ENCODE assay signal across 29 mouse cellular contexts in genomic region chr1:66280152-66280551, GRCm38 (mm10).
A peak's percentile ranks its signal among the peaks of the same experiment; 100 is the strongest.
DNase-seq lines count a peak whose midpoint lies in the region; ATAC-seq and TF ChIP-seq lines count a peak whose summit lies in the region.
"Had no signal": no experiment of that assay in that cellular context is flagged by ENCODE, and none has a peak within 500 bp of the region (broad histone marks: within the 10 kb centered on the region; RNA-seq: fewer than 3 reads in every experiment).

No protein-coding gene starts in this region.

- H3K36me3 ChIP-seq in embryonic facial prominence, embryonic 13.5 days, result no peaks in the 10 kb centered on the region
- no peaks in the 10 kb centered on the region for H3K36me3 ChIP-seq in embryonic facial prominence, embryonic 10.5 days (replicated peaks)
- H3K36me3 ChIP-seq in midbrain, postnatal 0 days (ENCODE audit: insufficient read depth, low read length), result no peaks in the 10 kb centered on the region
- H3K36me3 ChIP-seq in midbrain, embryonic 10.5 days, result peaks cover 3% of the 10 kb centered on the region
- H3K36me3 ChIP-seq: G1E; liver, embryonic 13.5 days; midbrain, embryonic 13.5 days; neural tube, embryonic 15.5 days; stomach, embryonic 15.5 days had no signal

- no peak overlapping the region for H3K9ac ChIP-seq in embryonic facial prominence, embryonic 13.5 days
- no peak overlapping the region for H3K9ac ChIP-seq in midbrain, postnatal 0 days (replicated peaks; ENCODE audit: low read length, poor library complexity, severe bottlenecking)
- H3K9ac ChIP-seq: forebrain, embryonic 13.5 days; hindbrain, embryonic 15.5 days; liver, embryonic 13.5 days; midbrain, embryonic 13.5 days; neural tube, embryonic 15.5 days; stomach, embryonic 15.5 days had no signal

- peak; percentile 20 for TF ChIP-seq CTCF in midbrain, postnatal 0 days (IDR thresholded peaks at IDR 0.05)

- no peaks in the 10 kb centered on the region for H3K27me3 ChIP-seq in embryonic facial prominence, embryonic 13.5 days
- H3K27me3 ChIP-seq in embryonic facial prominence, embryonic 10.5 days (replicated peaks; ENCODE audit: low read depth, poor library complexity, severe bottlenecking), result no peaks in the 10 kb centered on the region
- no peaks in the 10 kb centered on the region for H3K27me3 ChIP-seq in midbrain, postnatal 0 days (ENCODE audit: insufficient read depth, low read length)
- no peaks in the 10 kb centered on the region for H3K27me3 ChIP-seq in midbrain, embryonic 10.5 days (ENCODE audit: low read depth, poor library complexity, severe bottlenecking)
- H3K27me3 ChIP-seq: forebrain, embryonic 13.5 days; hindbrain, embryonic 15.5 days; liver, embryonic 13.5 days; megakaryocyte, embryonic 14.5 days; midbrain, embryonic 13.5 days; neural tube, embryonic 15.5 days; Patski; stomach, embryonic 15.5 days had no signal

- no peak for DNase-seq in embryonic facial prominence, embryonic 10.5 days (ENCODE audit: low spot score)
- peak; percentile 20 for DNase-seq in layer of hippocampus, adult 11-12 months (ENCODE audit: low spot score)
- DNase-seq in layer of hippocampus, adult 9-10 months (ENCODE audit: low spot score), result no peak
- DNase-seq in midbrain, postnatal 0 days (ENCODE audit: low spot score), result no peak
- no peak for DNase-seq in midbrain, embryonic 10.5 days (ENCODE audit: low spot score)
- no peak for DNase-seq in heart, adult 8-10 months (ENCODE audit: low spot score)
- DNase-seq in spleen, postnatal 36 days (ENCODE audit: low spot score in 2 of 2), result no peak
- DNase-seq: adrenal gland, postnatal 10 days; cerebellum, postnatal 14 days; heart, postnatal 14 days; kidney, adult 11 months; left cerebral cortex, postnatal 4 days; liver, embryonic 13.5 days; lung, adult 18-20 months; lung, postnatal 4 days; retina, postnatal 1 day; right cerebral cortex, postnatal 14 days; thymus, postnatal 14 days had no signal

- no peak overlapping the region for H3K4me3 ChIP-seq in embryonic facial prominence, embryonic 13.5 days
- no peak overlapping the region for H3K4me3 ChIP-seq in embryonic facial prominence, embryonic 10.5 days
- H3K4me3 ChIP-seq in midbrain, postnatal 0 days (ENCODE audit: low read depth, low read length), result no peak overlapping the region
- H3K4me3 ChIP-seq in midbrain, embryonic 10.5 days, result no peak overlapping the region
- H3K4me3 ChIP-seq: forebrain, embryonic 13.5 days; hindbrain, embryonic 10.5 days; hindbrain, embryonic 15.5 days; liver, embryonic 13.5 days; megakaryocyte, embryonic 14.5 days; midbrain, embryonic 13.5 days; neural tube, embryonic 15.5 days; stomach, embryonic 15.5 days had no signal

- no peak for ATAC-seq in embryonic facial prominence, embryonic 13.5 days (ENCODE audit: insufficient number of reproducible peaks, insufficient read depth, low FRiP score, low TSS enrichment, low read depth)
- no peak for ATAC-seq in midbrain, postnatal 0 days (ENCODE audit: low FRiP score)
- ATAC-seq: forebrain, embryonic 13.5 days; lung, postnatal 0 days; midbrain, embryonic 13.5 days; Patski had no signal

- peak overlapping the region; percentile 18; the same call in 1 of the 2 replicates for H3K27ac ChIP-seq in embryonic facial prominence, embryonic 13.5 days
- H3K27ac ChIP-seq in embryonic facial prominence, embryonic 10.5 days (replicated peaks), result no peak overlapping the region
- H3K27ac ChIP-seq in midbrain, postnatal 0 days (ENCODE audit: low read depth, low read length), result no peak overlapping the region
- H3K27ac ChIP-seq in midbrain, embryonic 10.5 days (replicated peaks), result no peak overlapping the region
- H3K27ac ChIP-seq: forebrain, embryonic 13.5 days; hindbrain, embryonic 10.5 days; liver, embryonic 13.5 days; midbrain, embryonic 13.5 days; neural tube, embryonic 15.5 days; stomach, embryonic 15.5 days had no signal

- H3K4me1 ChIP-seq in embryonic facial prominence, embryonic 13.5 days, result peaks cover 3% of the 10 kb centered on the region; the same call in 1 of the 2 replicates
- no peaks in the 10 kb centered on the region for H3K4me1 ChIP-seq in embryonic facial prominence, embryonic 10.5 days
- no peaks in the 10 kb centered on the region for H3K4me1 ChIP-seq in midbrain, postnatal 0 days (ENCODE audit: insufficient read depth, low read length)
- H3K4me1 ChIP-seq in midbrain, embryonic 10.5 days, result no peaks in the 10 kb centered on the region; the same call in 1 of the 2 replicates
- H3K4me1 ChIP-seq: hindbrain, embryonic 10.5 days; liver, embryonic 13.5 days; stomach, embryonic 15.5 days had no signal

- no peak overlapping the region for H3K4me2 ChIP-seq in embryonic facial prominence, embryonic 13.5 days
- no peak overlapping the region for H3K4me2 ChIP-seq in midbrain, postnatal 0 days (ENCODE audit: low read depth, low read length, poor library complexity, severe bottlenecking)
- H3K4me2 ChIP-seq: forebrain, embryonic 13.5 days; hindbrain, embryonic 15.5 days; liver, embryonic 13.5 days; midbrain, embryonic 13.5 days; neural tube, embryonic 15.5 days; stomach, embryonic 15.5 days had no signal

- WGBS in embryonic facial prominence, embryonic 13.5 days, result 66% methylated on average over 4 of the region's 4 CpGs
- 88% methylated on average over 4 of the region's 4 CpGs for WGBS in embryonic facial prominence, embryonic 10.5 days
- WGBS in midbrain, postnatal 0 days, result 84% methylated on average over 4 of the region's 4 CpGs
- WGBS in midbrain, embryonic 10.5 days, result 92% methylated on average over 4 of the region's 4 CpGs

- no peaks in the 10 kb centered on the region for H3K9me3 ChIP-seq in embryonic facial prominence, embryonic 13.5 days
- no peaks in the 10 kb centered on the region for H3K9me3 ChIP-seq in embryonic facial prominence, embryonic 10.5 days
- no peaks in the 10 kb centered on the region for H3K9me3 ChIP-seq in midbrain, postnatal 0 days (ENCODE audit: low read length)
- no peaks in the 10 kb centered on the region for H3K9me3 ChIP-seq in midbrain, embryonic 10.5 days (replicated peaks)
- H3K9me3 ChIP-seq: forebrain, embryonic 13.5 days; G1E; hindbrain, embryonic 10.5 days; hindbrain, embryonic 15.5 days; liver, embryonic 13.5 days; megakaryocyte, embryonic 14.5 days; midbrain, embryonic 13.5 days; neural tube, embryonic 15.5 days; stomach, embryonic 15.5 days had no signal
